Mouse (Mus musculus): ENCODE data around the gene Sh3pxd2a. TPM values are rescaled to one million over a fixed set of nuclear protein-coding genes. Genes with fewer than 3 reads are reported as not detected.

Gene Sh3pxd2a
- polyA plus RNA-seq, 1 experiment, result 15.5 TPM

DNA sequence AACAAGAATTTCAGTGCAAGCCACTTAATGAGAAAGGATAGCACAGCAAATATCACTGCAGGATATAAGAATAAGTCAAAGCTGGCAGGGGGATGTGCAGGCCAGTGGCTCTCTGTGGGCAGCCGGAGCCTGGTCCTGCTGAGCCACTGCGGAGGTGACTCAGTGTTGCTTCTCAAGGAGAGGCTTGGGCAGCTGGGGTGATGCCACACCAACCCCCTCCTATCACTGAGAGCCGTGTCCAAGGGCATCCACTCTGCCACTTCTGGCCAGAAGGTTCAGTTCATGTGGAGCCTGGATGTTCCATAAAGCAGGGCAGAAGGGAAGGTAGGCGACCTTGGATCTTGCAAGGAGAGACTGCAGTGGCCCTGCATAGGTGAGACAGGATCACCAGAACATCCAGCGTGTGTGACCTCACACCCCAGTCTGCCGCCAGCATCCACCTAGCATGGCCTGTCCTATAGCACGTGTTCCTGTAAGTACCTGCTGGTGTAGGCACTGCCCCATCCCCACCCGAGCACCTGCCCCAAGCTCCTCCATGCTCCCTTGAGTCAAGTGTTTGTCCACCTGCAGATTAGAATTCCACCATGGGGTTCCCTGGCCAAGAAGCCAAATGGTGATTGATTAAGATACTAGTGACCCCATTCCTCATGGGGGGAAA lies 89.2 kb downstream of the Sh3pxd2a start:
- Histone ChIP-seq H3K4me3 (ENCODE audit: insufficient read depth, low read depth, low read length) (no peak overlapping the region), H3K36me3 (ENCODE audit: control insufficient read depth, insufficient read depth, low read length) (no peaks in the 10 kb centered on the region), H3K27ac (ENCODE audit: insufficient read depth, low read depth, low read length) (no peak overlapping the region), H3K4me1 (ENCODE audit: control insufficient read depth, insufficient read depth, low read length) (no peaks in the 10 kb centered on the region), H3K27me3 (replicated peaks; ENCODE audit: control insufficient read depth, insufficient read depth, low read length) (no peaks in the 10 kb centered on the region)
- TF ChIP-seq CTCF (conservative IDR thresholded peaks at IDR 0.05; ENCODE audit: insufficient read depth, insufficient read length, low read depth, low read length), result no peak
- 95% methylated on average over 8 of the region's 8 CpGs for WGBS
- DNase-seq, result no peak

DNA sequence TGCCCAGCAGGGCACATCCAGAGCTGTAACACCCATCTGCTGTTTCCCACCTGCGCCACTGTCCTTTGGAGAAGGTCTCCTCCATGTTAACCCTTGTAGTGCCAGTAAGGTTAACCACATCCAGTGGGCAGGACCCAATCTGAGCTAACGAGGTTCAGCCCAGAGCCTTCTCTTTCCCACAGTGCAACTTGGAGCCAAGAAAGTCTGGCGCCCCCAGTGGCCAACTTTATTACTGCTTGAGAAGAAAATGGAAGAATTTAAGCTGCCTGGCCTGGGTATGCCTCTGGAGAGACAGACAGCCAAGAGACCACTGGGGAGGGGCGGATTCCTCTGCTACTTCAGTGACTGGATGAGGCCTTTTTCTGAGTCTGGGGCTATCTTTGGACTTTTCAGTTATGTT lies 89.8 kb downstream of the Sh3pxd2a start:
- TF ChIP-seq CTCF (conservative IDR thresholded peaks at IDR 0.05; ENCODE audit: insufficient read depth, insufficient read length, low read depth, low read length) (peak; percentile 61), POLR2A (IDR thresholded peaks at IDR 0.05; ENCODE audit: low read depth, low read length) (no peak)
- Histone ChIP-seq H3K36me3 (ENCODE audit: control insufficient read depth, insufficient read depth, low read length) (no peaks in the 10 kb centered on the region), H3K27me3 (replicated peaks; ENCODE audit: control insufficient read depth, insufficient read depth, low read length) (no peaks in the 10 kb centered on the region), H3K4me1 (ENCODE audit: control insufficient read depth, insufficient read depth, low read length) (no peaks in the 10 kb centered on the region; the same call in 1 of the 2 replicates), H3K4me3 (ENCODE audit: insufficient read depth, low read depth, low read length) (no peak overlapping the region), H3K27ac (ENCODE audit: insufficient read depth, low read depth, low read length) (no peak overlapping the region)
- DNase-seq, result peak; percentile 41
- WGBS, result 51% methylated on average over 4 of the region's 4 CpGs

DNA sequence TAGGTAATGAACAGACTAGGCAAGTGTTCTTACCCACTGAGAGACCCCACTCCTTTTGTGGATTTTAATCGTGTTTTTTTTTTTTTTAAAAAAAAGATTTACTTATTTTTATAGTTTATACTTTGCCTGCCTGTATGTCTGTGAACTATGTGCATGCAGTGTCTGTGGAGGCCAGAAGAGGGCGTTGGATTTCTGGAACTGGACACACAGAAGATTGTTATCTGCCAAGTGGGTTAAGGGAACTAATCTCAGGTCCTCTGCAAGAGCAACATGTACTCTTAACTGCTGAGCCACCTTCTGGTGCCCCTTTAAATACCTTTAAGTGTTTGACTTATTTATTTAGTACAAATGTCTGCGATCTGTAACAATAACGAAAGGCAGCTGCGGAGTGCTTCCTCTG lies 92.2 kb downstream of the Sh3pxd2a start:
- no peak for DNase-seq

DNA sequence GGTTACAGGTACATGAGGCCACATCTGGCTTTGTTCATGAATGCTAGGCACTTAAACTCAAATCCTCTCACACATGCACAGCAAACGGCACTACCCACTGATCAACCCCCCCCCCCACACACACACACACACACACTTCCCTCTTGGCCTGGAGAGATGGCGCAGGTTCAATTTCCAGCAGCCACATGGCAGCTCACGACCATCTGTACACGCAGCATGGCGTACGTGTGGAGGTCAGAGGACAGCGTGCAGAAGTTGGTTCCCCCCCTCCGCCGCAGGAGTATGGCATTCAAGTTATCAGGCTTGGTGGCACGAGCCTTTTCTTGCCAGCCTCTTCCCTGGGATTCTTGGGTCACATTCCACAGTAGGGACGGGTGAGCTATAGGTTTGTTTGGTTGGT lies 92.7 kb downstream of the Sh3pxd2a start:
- no peak for TF ChIP-seq CTCF (conservative IDR thresholded peaks at IDR 0.05; ENCODE audit: insufficient read depth, insufficient read length, low read depth, low read length)
- no peak for TF ChIP-seq POLR2A (IDR thresholded peaks at IDR 0.05; ENCODE audit: low read depth, low read length)
- peaks cover 2% of the 10 kb centered on the region; the same call in 1 of the 2 replicates for H3K4me1 ChIP-seq (ENCODE audit: control insufficient read depth, insufficient read depth, low read length)
- H3K27me3 ChIP-seq (replicated peaks; ENCODE audit: control insufficient read depth, insufficient read depth, low read length), result no peaks in the 10 kb centered on the region
- no peak overlapping the region for H3K27ac ChIP-seq (ENCODE audit: insufficient read depth, low read depth, low read length)
- DNase-seq, result no peak
- WGBS, result 89% methylated on average over 11 of the region's 11 CpGs
- H3K36me3 ChIP-seq (ENCODE audit: control insufficient read depth, insufficient read depth, low read length), result no peaks in the 10 kb centered on the region
- H3K4me3 ChIP-seq (ENCODE audit: insufficient read depth, low read depth, low read length), result no peak overlapping the region

More for the DNA sequence above, 92.2 kb downstream of the Sh3pxd2a start:
- no peaks in the 10 kb centered on the region for H3K36me3 ChIP-seq (ENCODE audit: control insufficient read depth, insufficient read depth, low read length)
- no peak overlapping the region for H3K4me3 ChIP-seq (ENCODE audit: insufficient read depth, low read depth, low read length)
- 60% methylated on average over 5 of the region's 5 CpGs for WGBS
- no peaks in the 10 kb centered on the region for H3K27me3 ChIP-seq (replicated peaks; ENCODE audit: control insufficient read depth, insufficient read depth, low read length)
- H3K27ac ChIP-seq (ENCODE audit: insufficient read depth, low read depth, low read length), result no peak overlapping the region
- TF ChIP-seq CTCF (conservative IDR thresholded peaks at IDR 0.05; ENCODE audit: insufficient read depth, insufficient read length, low read depth, low read length) (no peak), POLR2A (IDR thresholded peaks at IDR 0.05; ENCODE audit: low read depth, low read length) (no peak)
- H3K4me1 ChIP-seq (ENCODE audit: control insufficient read depth, insufficient read depth, low read length), result peaks cover 2% of the 10 kb centered on the region; the same call in 1 of the 2 replicates

DNA sequence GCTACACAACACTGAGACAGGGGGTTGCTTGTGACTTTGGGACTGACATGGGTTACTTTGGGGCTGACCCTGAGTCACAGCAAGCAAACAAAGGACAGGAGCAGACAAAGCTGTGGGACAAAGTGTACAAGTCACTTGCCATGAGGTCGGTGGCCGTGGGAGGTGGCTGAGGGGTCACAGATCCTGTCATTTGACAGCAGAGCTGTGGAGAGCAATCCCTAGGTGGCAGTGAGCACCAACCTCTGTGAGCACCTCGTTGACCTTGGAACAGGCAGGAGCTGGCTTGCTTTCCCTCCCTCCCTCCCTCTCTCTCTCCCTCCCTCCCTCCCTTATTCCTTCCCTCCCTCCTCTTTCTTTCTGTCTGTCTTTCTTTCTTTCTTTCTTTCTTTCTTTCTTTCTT lies 95.2 kb downstream of the Sh3pxd2a start:
- H3K36me3 ChIP-seq (ENCODE audit: control insufficient read depth, insufficient read depth, low read length), result no peaks in the 10 kb centered on the region
- WGBS, result 39% methylated on average over 3 of the region's 3 CpGs
- no peaks in the 10 kb centered on the region for H3K27me3 ChIP-seq (replicated peaks; ENCODE audit: control insufficient read depth, insufficient read depth, low read length)
- H3K4me1 ChIP-seq (ENCODE audit: control insufficient read depth, insufficient read depth, low read length), result peaks cover 2% of the 10 kb centered on the region; the same call in 1 of the 2 replicates
- H3K27ac ChIP-seq (ENCODE audit: insufficient read depth, low read depth, low read length), result no peak overlapping the region
- H3K4me3 ChIP-seq (ENCODE audit: insufficient read depth, low read depth, low read length), result no peak overlapping the region
- TF ChIP-seq POLR2A (IDR thresholded peaks at IDR 0.05; ENCODE audit: low read depth, low read length) (no peak), CTCF (conservative IDR thresholded peaks at IDR 0.05; ENCODE audit: insufficient read depth, insufficient read length, low read depth, low read length) (peak; percentile 37; the same call in 1 of the 2 replicates)
- no peak for DNase-seq

DNA sequence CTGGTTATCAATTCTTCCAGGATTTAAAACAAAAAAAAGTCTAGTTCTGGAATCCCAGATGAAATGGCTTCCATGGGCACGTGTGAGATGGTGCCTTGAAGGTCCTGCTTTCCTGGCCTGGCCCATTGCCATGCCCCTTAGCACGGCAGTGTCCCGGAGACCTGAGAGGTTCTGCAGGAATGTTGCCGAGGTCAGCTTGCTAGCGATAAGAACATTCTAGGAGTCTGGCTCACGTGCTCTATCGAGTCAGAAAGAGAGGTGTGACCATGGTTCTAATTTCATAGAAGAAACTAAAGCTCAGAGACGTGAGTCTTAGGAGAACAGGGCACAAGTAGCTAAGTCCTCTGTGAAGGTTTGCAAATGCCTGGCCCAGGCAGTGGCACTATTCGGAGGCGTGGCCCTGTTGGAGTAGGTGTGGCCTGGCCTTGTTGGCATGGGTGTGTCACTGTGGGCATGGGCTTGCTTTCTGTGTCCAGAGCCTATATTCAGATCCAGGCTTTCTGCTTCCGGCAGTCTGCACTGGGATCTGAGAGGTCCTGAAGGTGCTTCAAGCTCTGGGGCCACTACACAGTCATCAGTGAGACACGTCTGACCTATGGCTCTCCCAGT lies 96.8 kb downstream of the Sh3pxd2a start:
- H3K27me3 ChIP-seq (replicated peaks; ENCODE audit: control insufficient read depth, insufficient read depth, low read length), result no peaks in the 10 kb centered on the region
- no peak overlapping the region for H3K4me3 ChIP-seq (ENCODE audit: insufficient read depth, low read depth, low read length)
- no peak for TF ChIP-seq CTCF (conservative IDR thresholded peaks at IDR 0.05; ENCODE audit: insufficient read depth, insufficient read length, low read depth, low read length)
- TF ChIP-seq POLR2A (IDR thresholded peaks at IDR 0.05; ENCODE audit: low read depth, low read length), result no peak
- peaks cover 2% of the 10 kb centered on the region; the same call in 1 of the 2 replicates for H3K4me1 ChIP-seq (ENCODE audit: control insufficient read depth, insufficient read depth, low read length)
- no peak for DNase-seq
- H3K36me3 ChIP-seq (ENCODE audit: control insufficient read depth, insufficient read depth, low read length), result no peaks in the 10 kb centered on the region
- WGBS, result 61% methylated on average over 12 of the region's 12 CpGs
- H3K27ac ChIP-seq (ENCODE audit: insufficient read depth, low read depth, low read length), result no peak overlapping the region

DNA sequence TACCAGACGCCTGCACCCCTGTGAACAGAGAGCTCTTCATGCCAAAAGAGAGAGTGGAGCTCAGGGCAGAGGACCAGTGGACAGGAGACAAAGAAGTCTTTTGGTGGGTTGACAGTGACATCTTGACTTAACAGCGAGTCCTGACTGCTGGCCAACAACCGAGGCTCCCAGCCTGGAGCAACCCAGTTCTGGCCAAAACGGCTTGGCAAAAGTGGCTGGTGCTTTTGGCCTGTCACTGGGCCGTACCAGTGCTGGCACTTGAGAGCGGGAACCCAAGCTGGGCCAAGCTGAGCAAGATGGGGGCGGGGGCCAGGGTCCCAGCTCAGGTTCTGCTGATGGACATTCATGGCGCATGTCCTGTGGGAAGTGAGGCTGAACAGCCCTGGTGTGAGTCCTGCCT lies 97.6 kb downstream of the Sh3pxd2a start:
- Histone ChIP-seq H3K4me1 (ENCODE audit: control insufficient read depth, insufficient read depth, low read length) (peaks cover 2% of the 10 kb centered on the region; the same call in 1 of the 2 replicates), H3K27ac (ENCODE audit: insufficient read depth, low read depth, low read length) (no peak overlapping the region), H3K27me3 (replicated peaks; ENCODE audit: control insufficient read depth, insufficient read depth, low read length) (no peaks in the 10 kb centered on the region), H3K36me3 (ENCODE audit: control insufficient read depth, insufficient read depth, low read length) (no peaks in the 10 kb centered on the region), H3K4me3 (ENCODE audit: insufficient read depth, low read depth, low read length) (no peak overlapping the region)
- TF ChIP-seq CTCF (conservative IDR thresholded peaks at IDR 0.05; ENCODE audit: insufficient read depth, insufficient read length, low read depth, low read length) (no peak), POLR2A (IDR thresholded peaks at IDR 0.05; ENCODE audit: low read depth, low read length) (no peak)
- 89% methylated on average over 8 of the region's 8 CpGs for WGBS
- no peak for DNase-seq
